Mouse (Mus musculus): ENCODE data around the gene Spag9.

Spag9 gene

GRCm38 (mm10) chr11:93995720-93996305 is at the start of gene Spag9:
TSS of gene Spag9 (plus strand) at chr11:93996091.
- peak; percentile 93 for DNase-seq (ENCODE audit: low read depth, low spot score)

GRCm38 (mm10) chr11:93948887-93949567 is 46.9 kb upstream of the Spag9 start:
- no peak for DNase-seq (ENCODE audit: low read depth, low spot score)

GRCm38 (mm10) chr11:93950045-93950444 is 45.8 kb upstream of the Spag9 start:
- DNase-seq (ENCODE audit: low read depth, low spot score): no peak

- DNase-seq (ENCODE audit: low read depth, low spot score): no peak
Measured at GRCm38 (mm10) chr11:93952376-93952775, 43.5 kb upstream of the Spag9 start.

- DNase-seq (ENCODE audit: low read depth, low spot score): no peak
Measured at GRCm38 (mm10) chr11:93954738-93955255, 41.1 kb upstream of the Spag9 start.

- peak; percentile 94 for DNase-seq (ENCODE audit: low read depth, low spot score)
Measured at GRCm38 (mm10) chr11:93955256-93956150, 40.4 kb upstream of the Spag9 start.

GRCm38 (mm10) chr11:93956159-93956558 is 39.7 kb upstream of the Spag9 start, which contains the start of gene Nme2:
TSS of gene Nme2 (minus strand) at chr11:93956259.
- peak; percentile 20 for DNase-seq (ENCODE audit: low read depth, low spot score)

GRCm38 (mm10) chr11:93957031-93957555 is 38.8 kb upstream of the Spag9 start:
- DNase-seq (ENCODE audit: low read depth, low spot score): peak; percentile 24

- DNase-seq (ENCODE audit: low read depth, low spot score): no peak
Measured at GRCm38 (mm10) chr11:93957746-93958145, 38.1 kb upstream of the Spag9 start.

- DNase-seq (ENCODE audit: low read depth, low spot score): no peak
Measured at GRCm38 (mm10) chr11:93961482-93961881, 34.4 kb upstream of the Spag9 start.

GRCm38 (mm10) chr11:93963013-93963412 is 32.9 kb upstream of the Spag9 start:
- no peak for DNase-seq (ENCODE audit: low read depth, low spot score)

- no peak for DNase-seq (ENCODE audit: low read depth, low spot score)
Measured at GRCm38 (mm10) chr11:93965391-93965790, 30.5 kb upstream of the Spag9 start.

GRCm38 (mm10) chr11:93967381-93967780 is 28.5 kb upstream of the Spag9 start:
- peak; percentile 61 for DNase-seq (ENCODE audit: low read depth, low spot score)

- peak; percentile 98 for DNase-seq (ENCODE audit: low read depth, low spot score)
Measured at GRCm38 (mm10) chr11:93968005-93968847, 27.7 kb upstream of the Spag9 start, which contains the start of the genes Gm20390 and Nme1. TSS of gene Gm20390 (minus strand) at chr11:93968293. TSS of gene Nme1 (minus strand) at chr11:93968521.

- no peak for DNase-seq (ENCODE audit: low read depth, low spot score)
Measured at GRCm38 (mm10) chr11:93968848-93969128, 27.1 kb upstream of the Spag9 start.

- DNase-seq (ENCODE audit: low read depth, low spot score): no peak
Measured at GRCm38 (mm10) chr11:93969171-93969570, 26.7 kb upstream of the Spag9 start.

GRCm38 (mm10) chr11:93969799-93970198 is 26.1 kb upstream of the Spag9 start:
- no peak for DNase-seq (ENCODE audit: low read depth, low spot score)

GRCm38 (mm10) chr11:93972951-93973350 is 22.9 kb upstream of the Spag9 start:
- DNase-seq (ENCODE audit: low read depth, low spot score): no peak

GRCm38 (mm10) chr11:93979502-93980049 is 16.3 kb upstream of the Spag9 start:
- no peak for DNase-seq (ENCODE audit: low read depth, low spot score)

GRCm38 (mm10) chr11:93984619-93985018 is 11.3 kb upstream of the Spag9 start:
- no peak for DNase-seq (ENCODE audit: low read depth, low spot score)

- DNase-seq (ENCODE audit: low read depth, low spot score): no peak
Measured at GRCm38 (mm10) chr11:93985265-93985664, 10.6 kb upstream of the Spag9 start.

Data from A20 (cell line).